Mouse (Mus musculus): ENCODE results near the gene Upp1.
"Not testable (repeated sequence)": the region's sequence is repeated elsewhere in the genome, so short reads cannot be mapped to it uniquely, and the experiment has no call there.

The Upp1 gene

GRCm38 (mm10) chr11:9118050-9118420, at the start of gene Upp1:
Gene Upp1, plus strand, starts transcription at chr11:9118103.
- no peak for DNase-seq (ENCODE audit: low read depth, low spot score)

DNA sequence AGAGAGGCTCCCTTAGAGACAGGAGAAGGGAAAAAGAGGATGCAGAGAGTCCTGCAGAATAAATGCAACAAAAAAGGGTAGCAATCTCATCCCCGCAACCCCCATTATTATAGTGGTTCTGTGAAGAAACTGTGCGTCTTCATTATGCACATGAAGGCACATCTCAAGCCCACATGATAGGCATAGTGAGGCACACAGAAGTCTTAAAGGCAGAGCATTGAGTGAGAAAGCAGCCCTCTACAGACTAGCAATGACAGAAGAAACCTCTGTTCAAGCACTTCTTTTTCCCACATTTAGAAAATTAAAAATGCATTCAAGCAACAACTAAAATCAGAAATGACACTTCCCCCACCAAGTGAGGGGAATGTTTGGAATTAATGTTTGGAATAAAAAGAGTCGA, 41.5 kb upstream of the Upp1 start:
- no peak for DNase-seq (ENCODE audit: low read depth, low spot score)

DNA sequence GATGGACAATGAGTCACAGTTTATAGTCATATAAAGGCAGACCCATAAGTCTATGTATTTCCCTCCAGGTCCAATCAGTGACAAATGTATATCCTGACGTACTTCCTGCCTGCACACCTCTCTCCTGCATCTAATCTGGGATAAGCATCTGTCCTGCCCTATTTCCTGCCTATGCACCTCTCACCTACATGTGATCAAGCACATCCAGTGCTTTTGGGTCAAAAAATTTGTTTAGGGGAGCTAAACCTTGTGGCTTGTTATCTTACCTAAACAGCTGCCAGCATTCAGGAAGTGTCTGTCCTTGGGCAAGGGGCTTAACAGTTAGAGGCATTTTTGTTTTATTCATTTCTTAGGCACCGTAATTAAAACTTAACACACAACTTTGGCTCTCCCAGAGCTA, 4.7 kb upstream of the Upp1 start:
- DNase-seq (ENCODE audit: low read depth, low spot score), result no peak

DNA sequence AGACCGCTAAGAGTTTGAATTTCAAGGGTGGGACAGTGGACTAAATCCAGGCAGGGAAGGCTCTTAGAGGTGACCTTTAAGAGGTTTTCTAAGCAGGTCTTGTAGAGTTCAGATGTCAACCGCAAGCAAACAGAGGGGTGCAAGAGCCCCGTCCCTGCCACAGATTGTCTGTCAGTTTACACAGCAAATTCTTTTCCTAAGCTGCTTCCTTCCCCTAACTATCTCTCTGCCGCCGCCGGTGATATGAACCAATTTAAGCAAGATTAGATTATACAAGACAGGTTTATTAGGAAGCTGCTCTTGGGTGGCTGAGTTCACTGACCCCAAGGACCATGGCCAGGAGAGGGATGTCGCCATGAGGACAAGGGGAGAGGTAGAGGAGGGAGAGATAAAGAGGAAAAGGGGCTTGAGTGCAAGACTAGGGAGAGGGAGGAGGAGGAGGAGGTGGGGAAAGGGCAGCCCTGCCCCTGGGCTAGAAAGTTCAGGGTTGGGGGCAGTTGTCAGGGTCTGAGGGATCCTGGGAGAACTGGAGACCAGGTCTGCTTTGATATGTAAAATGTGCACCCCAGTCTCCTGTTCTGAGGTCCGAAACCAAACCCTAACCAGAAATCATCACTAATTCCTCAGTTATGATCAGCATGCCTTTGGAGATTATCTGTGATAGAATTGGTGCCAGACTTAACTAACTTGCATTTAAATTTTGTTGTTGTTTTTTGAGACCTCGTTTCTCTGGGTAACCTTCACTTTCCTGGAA, 2.4 kb upstream of the Upp1 start:
- DNase-seq (ENCODE audit: low read depth, low spot score), result peak; percentile 79

DNA sequence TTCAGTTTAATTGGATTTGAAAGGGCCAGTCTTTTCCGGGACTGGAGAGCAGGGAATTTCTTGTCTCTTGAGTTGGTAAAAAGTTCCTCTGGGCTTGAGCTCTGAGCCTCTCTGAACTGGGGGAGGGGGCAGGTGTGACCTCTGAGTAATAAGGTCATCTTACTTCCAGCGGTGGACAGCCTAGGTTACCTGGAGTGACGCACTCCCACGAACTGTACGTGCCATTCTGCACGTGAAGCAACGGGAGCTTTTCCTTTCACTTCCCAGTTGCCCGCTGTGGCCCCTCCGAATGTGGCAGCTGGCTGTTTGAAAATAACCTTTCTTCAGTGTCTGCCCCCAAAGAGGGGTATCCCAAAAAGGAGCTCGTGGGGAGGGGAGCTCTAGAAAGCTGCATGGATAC, 1.8 kb upstream of the Upp1 start:
- peak; percentile 99 for DNase-seq (ENCODE audit: low read depth, low spot score)

- peak; percentile 98 for DNase-seq (ENCODE audit: low read depth, low spot score)
Observed at GRCm38 (mm10) chr11:9116916-9117315, 987 bp upstream of the Upp1 start.

DNA sequence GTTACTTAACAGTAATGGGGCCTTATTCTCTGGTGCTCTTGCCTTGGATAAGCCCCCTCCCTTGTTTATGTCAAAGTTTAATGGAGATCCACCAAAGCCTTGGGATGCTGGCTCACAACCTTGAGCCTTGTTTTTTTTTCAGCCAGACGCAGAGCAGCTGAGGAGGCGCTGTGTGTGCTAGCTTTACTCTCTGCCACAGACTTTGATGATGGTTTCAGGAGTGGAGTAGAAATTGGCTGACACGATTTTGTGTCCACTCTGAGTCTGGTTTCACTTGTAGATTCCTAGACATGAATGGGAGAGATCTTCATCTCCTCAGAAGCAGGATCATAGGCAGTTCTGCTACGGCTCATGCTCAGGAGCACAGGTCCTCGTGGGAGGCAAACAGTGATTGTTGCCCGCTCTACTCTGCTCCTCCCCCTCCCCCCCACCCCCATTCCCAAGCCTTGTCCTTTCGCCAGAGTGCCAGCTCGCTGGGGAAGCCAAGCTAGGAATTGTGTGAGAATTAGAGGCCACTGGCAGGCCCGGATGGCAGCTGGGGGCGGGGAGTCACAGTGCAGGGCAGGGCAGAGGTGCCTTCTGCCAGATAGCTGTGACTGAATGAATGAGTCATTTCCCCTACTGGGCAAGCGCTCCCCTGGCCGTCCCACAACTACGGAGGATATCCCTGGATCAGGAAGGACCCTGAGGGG, 399 bp upstream of the Upp1 start:
- peak; percentile 80 for DNase-seq (ENCODE audit: low read depth, low spot score)

DNA sequence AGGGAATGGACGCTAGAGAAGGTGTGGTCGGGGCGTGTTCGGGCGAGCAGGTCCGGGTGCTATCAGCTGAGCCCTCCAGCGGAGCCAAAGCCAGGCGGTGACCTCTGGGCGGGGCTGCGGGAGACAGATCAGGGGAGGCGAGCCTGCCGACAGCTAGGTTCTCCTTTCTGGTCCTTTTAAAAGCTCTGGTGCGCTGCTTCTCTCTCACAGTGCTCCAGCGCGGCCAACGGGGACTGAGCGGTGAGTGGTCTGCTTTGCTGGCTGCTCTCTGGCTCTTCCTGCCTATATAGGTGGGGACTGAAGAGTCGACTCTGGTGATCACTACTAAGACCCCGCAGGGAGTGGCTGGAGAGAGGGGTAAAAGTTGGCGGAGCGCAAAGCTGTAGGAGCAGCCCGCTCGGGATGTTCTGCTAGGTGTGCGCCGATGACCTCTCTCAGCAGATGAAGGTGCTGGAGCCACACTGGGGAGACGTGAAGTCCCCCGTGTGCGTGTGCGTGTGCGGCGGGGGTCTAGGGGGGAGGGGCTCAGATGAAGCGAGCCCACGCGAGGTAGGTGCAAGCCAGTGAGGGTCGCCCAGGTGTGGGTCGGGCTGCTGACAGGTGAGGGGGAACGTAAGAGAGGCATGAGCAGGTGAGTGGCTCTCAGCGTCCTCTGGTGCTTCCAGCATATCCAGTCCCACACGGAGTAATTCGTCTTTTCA, 668 bp downstream of the Upp1 start:
- DNase-seq (ENCODE audit: low read depth, low spot score), result peak; percentile 89

- DNase-seq (ENCODE audit: low read depth, low spot score), result peak; percentile 75
Observed at GRCm38 (mm10) chr11:9119231-9120020, 1.5 kb downstream of the Upp1 start.

DNA sequence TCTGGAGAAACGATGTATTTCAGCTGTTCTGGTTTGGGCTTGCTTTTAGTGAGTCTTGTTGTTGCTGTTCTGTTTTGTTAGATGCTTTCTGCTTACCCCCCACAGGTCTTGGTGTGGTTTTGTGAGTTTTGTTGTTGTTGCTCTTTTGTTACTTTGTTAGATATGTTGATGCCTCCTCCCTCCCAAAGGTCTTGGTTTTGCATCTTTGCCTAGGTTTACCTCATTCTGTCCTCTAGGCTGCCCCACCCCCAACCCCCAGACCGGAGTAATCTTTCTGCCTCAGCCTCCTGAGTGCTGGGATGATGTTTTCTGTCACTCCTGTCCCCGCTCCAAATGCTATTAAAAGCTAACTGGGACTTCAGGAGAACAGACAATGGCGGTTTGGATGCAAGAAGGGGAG, 4.4 kb downstream of the Upp1 start:
- peak; percentile 77 for DNase-seq (ENCODE audit: low read depth, low spot score)

- DNase-seq (ENCODE audit: low read depth, low spot score), result peak; percentile 49
Observed at GRCm38 (mm10) chr11:9126373-9127107, 8.6 kb downstream of the Upp1 start.

DNA sequence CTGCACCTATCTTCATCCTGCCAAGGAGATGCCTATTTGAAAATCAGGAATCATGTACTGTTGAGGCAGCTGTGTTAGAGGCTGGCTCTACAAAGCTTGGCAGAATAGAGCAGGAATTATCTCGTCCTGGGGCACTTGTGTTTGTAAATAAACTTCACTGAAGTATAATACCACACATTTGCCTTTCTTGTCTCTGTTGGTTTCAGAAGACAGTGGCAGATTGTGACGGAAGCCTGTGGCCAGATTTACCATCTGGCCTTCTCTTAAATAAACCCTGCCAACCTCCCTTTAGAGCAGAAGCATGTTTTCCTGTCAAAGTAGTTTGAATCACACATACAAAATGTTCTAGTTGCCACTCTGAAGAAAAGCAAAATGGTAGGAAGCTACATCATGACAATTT, 10.2 kb downstream of the Upp1 start:
- DNase-seq (ENCODE audit: low read depth, low spot score), result no peak

GRCm38 (mm10) chr11:9129528-9129927, 11.6 kb downstream of the Upp1 start:
- DNase-seq (ENCODE audit: low read depth, low spot score), result no peak

DNA sequence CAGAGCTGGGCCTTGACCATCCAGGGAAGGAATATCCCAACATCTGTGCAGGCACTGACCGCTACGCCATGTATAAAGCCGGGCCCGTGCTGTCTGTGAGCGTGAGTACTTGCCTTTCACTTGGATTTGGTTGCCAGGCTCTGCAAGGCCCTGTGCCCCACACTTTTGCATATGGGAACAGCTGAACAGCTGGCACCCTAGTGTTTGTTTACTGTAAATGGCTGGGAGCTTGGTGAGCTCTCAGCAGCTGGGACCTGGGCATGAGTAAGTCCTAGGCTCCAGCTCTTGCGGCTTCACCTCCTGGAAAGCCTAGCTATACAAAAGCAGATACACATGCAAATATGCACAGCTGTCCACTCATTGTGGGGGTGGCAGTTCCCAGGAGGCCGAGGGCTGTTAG, 13.8 kb downstream of the Upp1 start:
- DNase-seq (ENCODE audit: low read depth, low spot score), result peak; percentile 41

DNA sequence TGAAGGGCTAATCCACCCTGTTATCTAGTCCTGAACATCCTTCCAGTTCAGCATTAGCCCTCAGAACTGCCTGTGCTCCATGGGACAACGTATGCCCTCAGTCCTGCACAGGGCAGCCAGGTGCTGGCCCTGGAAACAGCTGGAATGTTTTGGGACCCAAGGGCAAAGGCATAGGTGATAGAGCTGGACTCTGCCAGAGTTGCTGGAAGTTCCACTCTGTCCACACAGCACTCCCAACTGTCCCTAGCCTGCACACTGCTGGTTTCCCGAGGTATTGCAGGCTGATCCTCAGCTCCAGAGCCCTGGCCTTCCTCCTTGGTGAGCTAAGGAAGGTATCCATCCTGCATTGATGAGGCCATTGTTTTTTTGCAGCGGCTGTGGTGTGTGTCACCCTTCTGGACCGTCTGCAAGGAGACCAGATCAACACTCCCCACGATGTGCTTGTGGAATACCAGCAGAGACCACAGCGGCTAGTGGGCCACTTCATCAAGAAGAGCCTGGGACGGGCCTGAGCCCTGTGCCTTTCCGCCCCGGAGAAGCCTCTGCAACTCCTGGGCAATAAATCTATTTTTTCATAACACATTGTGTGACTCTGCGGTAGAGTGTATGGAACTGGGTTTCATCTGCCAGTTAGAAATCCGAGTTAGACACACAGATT, 17.8 kb downstream of the Upp1 start:
- peak; percentile 80 for DNase-seq (ENCODE audit: low read depth, low spot score)

GRCm38 (mm10) chr11:9136471-9136870, 18.6 kb downstream of the Upp1 start:
- peak; percentile 85 for DNase-seq (ENCODE audit: low read depth, low spot score)

DNA sequence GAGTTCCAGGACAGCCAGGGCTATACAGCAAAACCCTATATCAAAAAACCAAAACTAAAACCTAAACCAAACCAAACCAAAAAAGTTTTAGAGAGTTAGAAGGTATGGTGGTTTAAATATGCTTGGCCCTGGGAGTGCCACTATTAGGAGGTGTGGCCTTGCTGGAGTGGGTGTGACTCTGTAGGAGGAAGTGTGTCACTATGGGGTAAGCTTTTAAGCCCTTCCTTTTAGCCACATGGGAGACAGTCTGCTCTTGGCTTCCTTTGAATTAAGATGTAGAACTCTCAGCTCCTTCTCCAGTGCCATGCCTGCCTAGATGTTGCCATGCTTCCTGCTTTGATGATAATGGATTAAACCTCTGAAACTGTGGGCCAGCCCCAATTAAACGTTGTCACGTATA, 27.2 kb downstream of the Upp1 start:
- DNase-seq (ENCODE audit: low read depth, low spot score), result no peak

DNA sequence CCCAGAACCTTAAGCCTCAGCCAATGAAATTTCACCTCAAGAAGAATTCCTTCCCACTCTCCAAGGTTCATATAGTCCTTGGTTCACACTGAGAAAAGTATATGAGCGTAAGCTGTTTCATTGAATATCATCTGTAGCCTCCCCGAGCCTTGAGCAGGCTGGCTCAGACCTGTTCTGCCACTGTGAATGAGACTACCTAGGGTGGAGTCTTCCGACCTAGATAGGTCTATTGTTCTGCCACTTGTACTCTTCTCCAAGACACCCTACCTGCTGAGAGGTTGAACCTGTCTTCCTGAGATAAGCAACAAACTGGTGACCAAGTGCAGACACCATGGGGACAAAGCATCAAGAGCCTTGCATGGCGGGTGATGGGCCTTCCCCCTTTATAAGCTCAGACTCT, 28.2 kb downstream of the Upp1 start:
- peak; percentile 55 for DNase-seq (ENCODE audit: low read depth, low spot score)

- no peak for DNase-seq (ENCODE audit: low read depth, low spot score)
Observed at GRCm38 (mm10) chr11:9146683-9147082, 28.8 kb downstream of the Upp1 start.

- no peak for DNase-seq (ENCODE audit: low read depth, low spot score)
Observed at GRCm38 (mm10) chr11:9148206-9148605, 30.3 kb downstream of the Upp1 start.

DNA sequence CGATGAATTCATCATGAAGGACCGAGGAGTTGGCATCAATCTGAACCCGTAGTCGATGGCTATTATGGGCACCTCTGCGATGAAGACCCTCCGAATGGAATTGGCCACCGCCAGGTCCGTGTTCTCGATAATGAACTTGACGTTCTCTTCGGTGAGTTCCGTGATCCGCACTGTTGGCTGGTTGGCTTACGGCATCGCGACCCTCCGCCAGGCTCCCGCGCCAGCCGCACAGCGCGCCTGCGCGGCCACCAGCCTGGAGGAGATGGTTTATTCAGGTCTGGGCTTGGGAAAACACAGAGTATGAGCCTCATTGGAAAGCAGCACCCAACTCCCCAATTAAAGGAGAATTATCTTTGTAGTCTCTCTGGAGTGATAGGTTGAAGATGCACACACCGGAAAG, 32.5 kb downstream of the Upp1 start:
- DNase-seq (ENCODE audit: low read depth, low spot score), result not testable (repeated sequence)
